7 mouse cellular contexts compared by ENCODE assay signal in the genomic region with DNA sequence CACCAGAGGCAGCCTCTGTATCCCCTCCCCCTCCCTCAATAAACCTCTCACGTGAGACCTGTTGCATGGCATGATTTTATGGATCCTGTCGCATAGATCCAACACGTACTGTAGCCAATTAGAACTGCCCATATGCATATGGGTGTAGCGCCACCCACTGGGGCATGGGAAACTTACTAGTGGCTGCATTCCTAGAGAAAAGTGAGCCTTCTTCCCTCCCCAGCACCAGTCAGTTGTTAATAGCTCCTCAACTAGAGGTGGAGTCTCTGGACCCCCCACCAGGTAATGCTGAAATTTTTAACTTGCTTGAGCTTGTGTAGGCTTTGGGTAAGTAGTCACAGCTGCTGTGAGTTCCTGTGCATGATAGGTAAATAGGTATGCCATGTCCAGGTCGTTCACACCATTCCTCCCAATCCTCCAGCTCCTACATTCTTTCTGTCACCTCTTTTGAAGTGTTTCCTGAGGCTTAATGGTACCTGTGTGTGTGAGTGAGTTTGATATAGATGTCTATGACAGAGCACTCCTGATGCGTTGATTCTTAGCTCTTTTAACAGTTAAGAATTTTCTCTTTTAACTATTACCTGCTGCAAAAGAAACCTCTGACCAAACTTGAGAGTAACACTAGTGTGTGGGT.
A peak's percentile ranks its signal among the peaks of the same experiment; 100 is the strongest.
DNase-seq lines count a peak whose midpoint lies in the region; ATAC-seq and TF ChIP-seq lines count a peak whose summit lies in the region.

No protein-coding gene starts in this region.

- no peak for TF ChIP-seq POLR2A in CH12.LX (IDR thresholded peaks at IDR 0.05; ENCODE audit: low read depth, low read length)

- no peak for DNase-seq in kidney, adult 18-20 months
- DNase-seq in CH12.LX (ENCODE audit: extremely low read depth) (no peak), ES-E14 (ENCODE audit: low read depth, low spot score) (peak; percentile 12)
- DNase-seq in gastrocnemius, adult 18-20 months (ENCODE audit: low spot score): no peak

- H3K27ac ChIP-seq in kidney, embryonic 14.5 days (ENCODE audit: low read depth, low read length): no peak overlapping the region
- H3K27ac ChIP-seq in CH12.LX (ENCODE audit: insufficient read depth, low read depth) (no peak overlapping the region), ES-E14 (ENCODE audit: insufficient read depth, low read depth, low read length, poor library complexity, severe bottlenecking) (no peak overlapping the region)
- no peak overlapping the region for H3K27ac ChIP-seq in kidney, embryonic 16.5 days (ENCODE audit: low read length)
- H3K27ac ChIP-seq in intestine, embryonic 16.5 days (ENCODE audit: low read length): no peak overlapping the region

- no peak overlapping the region for H3K4me3 ChIP-seq in kidney, embryonic 14.5 days (ENCODE audit: low read length)
- no peak overlapping the region for H3K4me3 ChIP-seq in CH12.LX (replicated peaks in 1 of 3; ENCODE audit: low read depth in 2 of 3, low read length in 2 of 3, poor library complexity in 1 of 3)
- no peak overlapping the region for H3K4me3 ChIP-seq in ES-E14 (ENCODE audit: insufficient read depth in 1 of 2, low read depth in 1 of 2, low read length in 2 of 2, poor library complexity in 1 of 2, severe bottlenecking in 1 of 2)
- no peak overlapping the region for H3K4me3 ChIP-seq in kidney, embryonic 16.5 days (ENCODE audit: low read length)
- H3K4me3 ChIP-seq in intestine, embryonic 16.5 days (ENCODE audit: low read length): no peak overlapping the region

- dilution Hi-C loops in CH12.LX (cut with MboI; ENCODE audit: extremely low pct_ligation_motif_present, extremely low pct_unique_long_range_greater_than_20kb, low sequenced_read_pairs): no loop called here

- no peaks in the 10 kb centered on the region for H3K36me3 ChIP-seq in kidney, embryonic 14.5 days (ENCODE audit: control insufficient read depth, insufficient read depth, low read length)
- H3K36me3 ChIP-seq in CH12.LX (replicated peaks in 1 of 2; ENCODE audit: control insufficient read depth in 1 of 2, insufficient read depth in 1 of 2, low read length in 1 of 2): no peaks in the 10 kb centered on the region
- H3K36me3 ChIP-seq in ES-E14 (ENCODE audit: control insufficient read depth, insufficient read depth, low read length, poor library complexity, severe bottlenecking): no peaks in the 10 kb centered on the region
- H3K36me3 ChIP-seq in kidney, embryonic 16.5 days (ENCODE audit: insufficient read depth, low read length): no peaks in the 10 kb centered on the region
- H3K36me3 ChIP-seq in intestine, embryonic 16.5 days (ENCODE audit: control insufficient read depth, insufficient read depth, low read length): no peaks in the 10 kb centered on the region

- no peaks in the 10 kb centered on the region for H3K4me1 ChIP-seq in kidney, embryonic 14.5 days (ENCODE audit: control insufficient read depth, insufficient read depth, low read length)
- no peaks in the 10 kb centered on the region for H3K4me1 ChIP-seq in CH12.LX (ENCODE audit: control insufficient read depth in 1 of 2, insufficient read depth in 2 of 2)
- H3K4me1 ChIP-seq in ES-E14 (ENCODE audit: control insufficient read depth in 2 of 2, insufficient read depth in 2 of 2, low read length in 2 of 2, poor library complexity in 1 of 2): no peaks in the 10 kb centered on the region
- 0 out of 2 replicates have a peak, but pooled peaks cover 4% of the 10 kb centered on the region for H3K4me1 ChIP-seq in kidney, embryonic 16.5 days (ENCODE audit: insufficient read depth, low read length)
- no peaks in the 10 kb centered on the region for H3K4me1 ChIP-seq in intestine, embryonic 16.5 days (ENCODE audit: control insufficient read depth, insufficient read depth, low read length)

- H3K27me3 ChIP-seq in kidney, embryonic 14.5 days (ENCODE audit: control insufficient read depth, insufficient read depth, low read length): no peaks in the 10 kb centered on the region
- H3K27me3 ChIP-seq in CH12.LX (replicated peaks): no peaks in the 10 kb centered on the region
- no peaks in the 10 kb centered on the region for H3K27me3 ChIP-seq in kidney, embryonic 16.5 days (ENCODE audit: insufficient read depth, low read length)
- H3K27me3 ChIP-seq in intestine, embryonic 16.5 days (replicated peaks; ENCODE audit: control insufficient read depth, insufficient read depth, low read length): no peaks in the 10 kb centered on the region

- H3K9ac ChIP-seq in kidney, embryonic 14.5 days (ENCODE audit: low read depth, low read length): no peak overlapping the region
- H3K9ac ChIP-seq in CH12.LX (ENCODE audit: insufficient read depth, low read depth): no peak overlapping the region
- H3K9ac ChIP-seq in ES-E14 (ENCODE audit: insufficient read depth, low read depth, low read length, poor library complexity, severe bottlenecking): no peak overlapping the region
- H3K9ac ChIP-seq in kidney, embryonic 16.5 days (replicated peaks; ENCODE audit: low read length): no peak overlapping the region
- H3K9ac ChIP-seq in intestine, embryonic 16.5 days (ENCODE audit: low read depth, low read length): no peak overlapping the region

- H3K9me3 ChIP-seq in kidney, embryonic 14.5 days (ENCODE audit: control insufficient read depth, low read length): no peaks in the 10 kb centered on the region
- H3K9me3 ChIP-seq in CH12.LX (replicated peaks; ENCODE audit: low read length) (no peaks in the 10 kb centered on the region), ES-E14 (ENCODE audit: control insufficient read depth, insufficient read depth, low read depth, low read length) (no peaks in the 10 kb centered on the region)
- H3K9me3 ChIP-seq in kidney, embryonic 16.5 days (ENCODE audit: low read length): peaks cover 3% of the 10 kb centered on the region; the same call in 1 of the 2 replicates
- H3K9me3 ChIP-seq in intestine, embryonic 16.5 days (ENCODE audit: control insufficient read depth, low read length): no peaks in the 10 kb centered on the region

- TF ChIP-seq EP300 in CH12.LX (IDR thresholded peaks at IDR 0.05; ENCODE audit: low read length): no peak

- in situ Hi-C loops in CH12.LX (cut with MboI; ENCODE audit: low pct_ligation_motif_present, low pct_unique_long_range_greater_than_20kb, low sequenced_read_pairs) (no loop called here), ES-E14 (cut with MboI; ENCODE audit: low sequenced_read_pairs in 2 of 2, unreplicated experiment in 2 of 2) (no loop called here)

- H3K4me2 ChIP-seq in kidney, embryonic 14.5 days (replicated peaks; ENCODE audit: low read depth, low read length): no peak overlapping the region
- no peak overlapping the region for H3K4me2 ChIP-seq in CH12.LX (ENCODE audit: insufficient read depth, low read depth, poor library complexity, severe bottlenecking)
- no peak overlapping the region for H3K4me2 ChIP-seq in kidney, embryonic 16.5 days (replicated peaks; ENCODE audit: low read depth, low read length)
- no peak overlapping the region for H3K4me2 ChIP-seq in intestine, embryonic 16.5 days (ENCODE audit: low read depth, low read length)

- WGBS in kidney, embryonic 14.5 days: 15% methylated on average over 6 of the region's 6 CpGs
- 16% methylated on average over 6 of the region's 6 CpGs for WGBS in kidney, embryonic 16.5 days
- 24% methylated on average over 6 of the region's 6 CpGs for WGBS in intestine, embryonic 16.5 days

- peak in 1 of 2 experiments; percentile 35; a peak in 2 of 4 replicates for TF ChIP-seq CTCF in CH12.LX (conservative IDR thresholded peaks at IDR 0.05 in 1 of 2, IDR thresholded peaks at IDR 0.05 in 1 of 2; ENCODE audit: low read depth in 2 of 2, low read length in 2 of 2)

- TF ChIP-seq RAD21 in CH12.LX (IDR thresholded peaks at IDR 0.05; ENCODE audit: low read depth, low read length): peak; percentile 21

- H3K79me2 ChIP-seq in CH12.LX (replicated peaks; ENCODE audit: control insufficient read depth, extremely low read depth, insufficient read depth, poor library complexity, severe bottlenecking): no peaks in the 10 kb centered on the region

- peak; percentile 49; the same call in 1 of the 2 replicates for ATAC-seq in kidney, embryonic 14.5 days (ENCODE audit: low FRiP score, low TSS enrichment)
- 0 out of 2 replicates have a peak, but pooled peaks have one; percentile 35 for ATAC-seq in kidney, embryonic 16.5 days (ENCODE audit: low FRiP score, low TSS enrichment)
- no peak for ATAC-seq in intestine, embryonic 16.5 days

TF ChIP-seq in CH12.LX, 34 proteins besides CTCF, POLR2A, EP300 and RAD21:
- TF ChIP-seq KAT2A (IDR thresholded peaks at IDR 0.05; ENCODE audit: insufficient replicate concordance, low read length) (no peak), GABPA (IDR thresholded peaks at IDR 0.05; ENCODE audit: insufficient replicate concordance, low read depth, low read length) (no peak), CHD2 (IDR thresholded peaks at IDR 0.05; ENCODE audit: low read length) (no peak)

TF ChIP-seq in ES-E14, 5 proteins besides CTCF, POLR2A, EP300 and RAD21:
- no peak for TF ChIP-seq HCFC1 (IDR thresholded peaks at IDR 0.05; ENCODE audit: borderline replicate concordance, insufficient read depth, low read length)
